Mouse (Mus musculus) heart, adult 9 months (tissue): ENCODE results near the gene Paxx.

Source experiments
- DNase-seq, 2 experiments: peaks; one replicate each; pipeline ENCODE4 v3.0.0; 2022; ENCODE audit warnings: low spot score in 2 of 2

Gene Paxx

DNA sequence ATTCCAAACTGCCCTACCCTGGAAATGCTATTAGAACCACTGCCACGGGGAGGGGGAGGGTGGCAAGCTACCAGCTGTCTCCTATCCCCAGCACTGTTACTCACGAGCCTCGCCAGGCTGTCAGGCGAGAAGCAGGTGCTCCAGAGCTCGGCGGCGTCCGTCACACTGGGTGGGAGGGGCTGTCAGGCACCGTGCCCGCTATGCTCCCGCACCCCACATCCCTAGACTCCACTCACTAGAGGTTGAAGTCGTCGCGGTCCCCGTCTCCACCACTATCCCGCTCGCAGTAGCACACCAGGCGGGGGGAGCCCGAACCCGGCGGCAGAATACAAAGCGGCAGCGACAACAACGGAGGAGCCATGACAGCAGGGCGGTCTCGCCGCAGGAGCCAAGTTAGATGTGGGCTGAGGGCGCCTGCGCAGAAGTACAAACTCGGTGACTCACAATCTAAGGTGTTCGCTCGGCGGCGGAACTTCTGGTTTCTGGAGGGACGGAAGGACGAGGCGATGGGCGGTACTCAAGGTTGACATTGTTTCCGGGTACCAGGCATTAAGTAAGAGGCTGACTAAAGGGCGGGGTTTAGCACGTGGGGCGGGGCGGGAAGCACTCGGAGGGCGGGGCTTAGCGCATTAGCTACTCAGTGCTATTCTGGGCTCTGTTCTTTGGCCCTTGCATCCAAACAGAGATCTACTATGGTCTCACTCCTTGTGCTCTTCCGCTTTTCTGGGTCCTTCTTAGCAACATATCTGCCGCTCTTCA, at the start of gene Paxx:
TSS of gene Paxx (minus strand) at position 544 of the 759 bp plus-strand sequence.
- peak; percentile 94 to 95 for DNase-seq

GRCm38 (mm10) chr2:25509912-25510311, 49.0 kb upstream of the Paxx start:
- no peak for DNase-seq

GRCm38 (mm10) chr2:25506964-25507363, 46.1 kb upstream of the Paxx start:
- no peak for DNase-seq

GRCm38 (mm10) chr2:25505860-25506259, 45.0 kb upstream of the Paxx start:
- DNase-seq, result no peak

DNA sequence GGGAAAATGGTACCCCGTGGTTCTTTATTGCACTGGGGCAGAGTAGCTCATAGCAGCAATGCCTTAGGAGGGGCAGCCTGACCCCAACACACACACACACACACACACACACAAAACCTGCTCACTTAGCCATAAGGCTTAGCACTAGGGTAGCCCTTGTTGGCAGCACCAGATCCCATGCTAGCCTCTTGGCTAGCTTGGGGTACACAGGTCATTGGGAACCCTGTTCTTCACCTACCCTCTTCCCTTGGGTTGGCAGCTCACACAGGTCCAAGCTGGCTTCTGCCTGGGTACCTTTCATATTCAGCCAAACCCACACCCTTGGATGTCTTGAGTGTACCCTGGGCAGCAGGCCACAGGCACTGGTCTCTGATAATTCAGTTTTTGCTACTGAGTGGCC, 44.1 kb upstream of the Paxx start:
- DNase-seq, result no peak

DNA sequence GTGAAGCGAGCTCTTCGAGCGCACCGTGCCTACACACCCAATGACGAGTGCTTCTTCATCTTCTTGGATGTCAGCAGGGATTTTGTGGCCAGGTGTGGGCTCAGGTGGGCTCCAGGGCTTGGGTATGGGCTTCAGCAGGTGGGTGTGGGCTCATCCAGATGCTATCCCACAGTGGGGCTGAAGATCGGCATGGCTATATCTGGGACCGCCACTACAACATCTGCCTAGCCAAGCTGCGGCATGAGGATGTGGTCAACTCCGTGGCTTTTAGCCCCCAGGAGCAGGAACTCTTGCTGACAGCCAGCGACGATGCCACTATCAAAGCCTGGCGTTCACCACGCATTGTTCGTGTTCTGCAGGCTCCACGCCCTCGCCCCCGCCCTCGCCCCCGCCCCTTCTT, 43.6 kb upstream of the Paxx start:
- DNase-seq, result no peak

- DNase-seq, result no peak
Measured at GRCm38 (mm10) chr2:25502726-25503125, 41.8 kb upstream of the Paxx start.

DNA sequence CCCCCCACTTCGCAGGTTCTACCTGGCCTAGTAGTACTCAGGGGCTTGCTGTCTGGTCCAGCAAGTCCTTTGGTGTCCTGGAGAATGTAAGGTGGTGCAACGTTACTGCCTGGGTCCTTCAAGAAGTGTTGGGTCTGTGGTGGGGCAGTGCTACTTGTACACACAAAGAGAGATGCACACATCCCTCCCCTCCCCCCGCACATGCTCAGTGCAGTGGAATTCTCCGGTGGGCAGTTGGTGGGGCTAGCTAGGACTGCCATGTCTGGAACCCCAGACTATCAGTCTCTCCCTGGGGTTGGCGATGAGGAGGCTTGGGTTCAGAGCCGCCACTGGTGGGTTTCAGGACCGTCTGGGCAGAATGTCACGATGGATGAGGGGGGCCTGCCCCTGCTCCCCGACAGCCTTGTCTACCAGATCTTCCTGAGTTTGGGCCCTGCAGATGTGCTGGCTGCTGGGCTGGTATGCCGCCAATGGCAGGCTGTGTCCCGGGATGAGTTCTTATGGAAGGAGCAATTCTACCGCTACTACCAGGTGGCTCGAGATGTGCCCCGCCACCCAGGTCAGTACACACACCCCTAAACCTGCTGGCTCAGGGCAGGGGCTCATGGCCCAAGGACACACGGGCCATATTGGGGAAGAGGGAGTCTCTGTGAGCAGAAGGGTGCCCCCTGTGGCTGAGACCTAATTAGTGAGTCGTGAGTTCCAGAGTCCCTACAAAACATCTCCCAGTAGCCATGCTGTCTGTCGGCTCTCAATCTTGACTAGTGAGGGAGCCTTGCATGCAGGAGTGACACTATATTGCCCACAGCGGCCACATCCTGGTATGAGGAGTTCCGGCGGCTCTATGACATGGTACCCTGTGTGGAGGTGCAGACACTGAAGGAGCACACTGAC, 40.9 kb upstream of the Paxx start, which contains the start of gene C8g:
TSS of gene C8g (minus strand) at position 127 of the 894 bp plus-strand sequence.
- DNase-seq, result no peak

DNA sequence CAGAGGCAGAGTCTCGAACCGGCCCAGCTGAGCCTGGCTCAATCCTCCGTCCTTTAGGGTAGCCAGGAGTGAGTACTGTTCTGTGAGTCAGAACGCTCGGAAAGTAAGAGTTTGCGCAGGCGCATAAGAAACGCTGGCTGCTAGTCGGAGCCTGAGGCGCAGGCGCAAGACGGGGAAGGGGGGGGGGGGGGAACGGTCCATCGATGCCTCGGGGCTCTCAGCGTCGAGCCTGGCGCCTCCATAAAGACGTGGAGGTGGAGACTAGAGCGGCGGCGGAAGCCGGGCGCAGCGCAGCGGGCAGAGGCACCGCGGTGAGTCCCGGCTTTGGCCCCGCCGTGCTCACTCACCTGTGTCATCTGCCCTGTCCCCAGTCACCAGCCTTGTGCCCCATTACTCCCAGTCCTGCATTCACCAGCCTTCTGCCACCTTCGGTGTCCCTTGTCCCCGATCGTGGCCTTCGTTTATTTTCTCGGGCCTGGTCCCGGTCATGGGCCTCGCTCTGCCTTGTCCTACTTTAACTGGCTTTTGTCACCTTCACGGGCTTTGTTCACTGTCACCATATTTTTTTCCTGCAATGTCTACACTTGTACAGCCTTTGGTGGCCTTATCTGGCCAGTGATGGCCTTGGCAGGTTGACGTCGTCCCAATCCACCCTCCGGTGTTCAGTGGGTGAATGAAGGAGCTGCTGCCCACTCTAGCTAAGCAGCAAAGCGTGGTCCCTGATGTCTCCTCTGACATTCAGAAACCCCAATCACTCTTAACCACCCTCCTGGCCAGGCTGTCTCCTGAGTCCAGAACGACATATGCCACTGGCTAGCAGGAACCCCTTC, 39.9 kb upstream of the Paxx start, which contains the start of gene Fbxw5:
TSS of gene Fbxw5 (plus strand) at position 175 of the 830 bp plus-strand sequence.
- DNase-seq, result peak; percentile 84 to 90

GRCm38 (mm10) chr2:25500071-25500575, 39.2 kb upstream of the Paxx start:
- no peak for DNase-seq

GRCm38 (mm10) chr2:25498622-25499478, 38.0 kb upstream of the Paxx start:
- DNase-seq, result no peak

DNA sequence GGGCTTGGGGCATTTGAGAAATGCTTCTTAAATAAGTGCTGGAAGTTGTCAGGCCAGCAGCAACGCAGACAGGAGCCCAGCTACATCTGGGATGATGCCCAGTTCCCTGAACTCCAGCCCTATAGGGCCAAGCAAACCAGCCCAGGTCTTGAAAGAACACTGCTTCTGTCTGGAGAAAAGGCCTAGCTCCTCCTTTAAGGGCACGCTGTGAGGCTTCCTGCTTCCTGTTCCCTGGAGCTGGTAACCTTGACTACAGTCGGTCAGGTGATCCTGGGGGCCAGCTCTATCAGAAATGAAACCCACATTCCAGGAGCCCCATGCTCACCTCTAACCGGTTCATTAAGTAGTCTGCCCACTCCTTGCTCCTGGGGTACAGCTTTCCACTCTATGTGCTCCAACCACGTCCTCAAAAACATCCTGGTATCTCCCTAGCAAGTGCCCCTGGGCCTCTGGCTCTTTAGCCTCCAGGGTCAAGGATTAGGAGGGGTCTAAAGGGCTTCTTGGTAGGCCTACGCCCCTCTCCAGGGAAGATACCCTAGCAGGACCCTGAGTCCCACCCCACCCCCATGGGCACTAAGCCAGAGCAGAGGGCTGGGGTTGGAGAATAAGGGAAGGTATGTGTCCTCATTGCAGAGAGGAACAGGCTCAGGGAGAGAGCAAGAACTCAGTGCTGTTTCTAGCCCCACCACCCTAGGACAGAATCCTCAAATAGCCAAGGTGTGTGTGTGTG, 37.1 kb upstream of the Paxx start:
- DNase-seq, result no peak

DNA sequence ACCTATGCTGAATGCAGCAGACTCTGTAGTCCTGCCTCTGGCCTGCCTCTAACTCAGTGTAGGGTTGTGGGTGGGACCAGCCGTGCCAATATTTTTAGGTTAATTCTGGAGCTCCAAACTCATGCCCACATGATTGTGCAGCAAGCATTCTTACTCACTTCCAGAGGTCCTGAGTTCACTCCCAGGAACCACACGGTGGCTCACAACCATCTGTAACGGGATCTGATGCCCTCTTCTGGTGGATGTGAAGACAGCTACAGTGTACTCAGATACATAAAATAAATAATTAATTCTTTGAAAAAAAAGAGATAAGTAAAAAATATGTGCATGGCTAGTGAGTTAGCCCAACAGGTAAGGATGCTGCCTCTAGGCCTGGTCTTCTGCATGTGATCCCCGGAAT, 35.6 kb upstream of the Paxx start:
- DNase-seq, result no peak

GRCm38 (mm10) chr2:25493476-25493961, 32.6 kb upstream of the Paxx start, which contains the start of gene Lcn12:
Gene Lcn12, minus strand, starts transcription at chr2:25493911.
- DNase-seq, result no peak

DNA sequence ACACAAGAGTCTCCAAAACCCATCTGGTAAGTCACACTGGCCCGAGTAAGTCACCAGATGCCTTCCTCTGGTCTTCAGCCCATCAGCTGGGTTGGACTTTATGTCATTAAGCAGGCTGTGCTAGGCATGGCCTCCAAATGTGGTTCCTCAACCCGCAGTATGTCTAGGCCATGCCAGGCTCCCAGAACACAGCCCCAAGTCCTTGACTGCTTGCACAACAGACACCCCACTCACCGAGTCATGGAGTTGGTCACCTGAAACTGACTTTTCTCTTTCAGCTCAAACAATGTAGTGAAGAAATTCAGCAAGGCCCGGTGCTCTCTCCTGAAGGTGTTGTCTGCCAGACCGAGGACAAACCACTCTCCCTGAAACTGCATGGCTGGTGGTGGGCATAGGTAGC, 32.1 kb upstream of the Paxx start:
- DNase-seq, result no peak

- no peak for DNase-seq
Measured at GRCm38 (mm10) chr2:25488671-25489068, 27.8 kb upstream of the Paxx start.

- no peak for DNase-seq
Measured at GRCm38 (mm10) chr2:25487965-25488670, 27.2 kb upstream of the Paxx start.

- no peak for DNase-seq
Measured at GRCm38 (mm10) chr2:25484901-25485647, 24.2 kb upstream of the Paxx start.
